Mouse (Mus musculus): ENCODE results near the gene Elmo3. TPM values are rescaled to one million over a fixed set of nuclear protein-coding genes. Genes with fewer than 3 reads are reported as not detected.
A peak's percentile ranks its signal among the peaks of the same experiment; 100 is the strongest.

Elmo3 gene
- total and polyA plus RNA-seq, 3 experiments = 0.70 to 2.8 (median 0.73) TPM

- intact Hi-C loops (cut with DNase I) = no loop called here
- WGBS = 41% methylated on average over 6 of the region's 6 CpGs
- peak; percentile 52 to 54 for DNase-seq
- Histone ChIP-seq H3K9ac (ENCODE audit: low read depth, low read length) (no peak overlapping the region), H3K27ac (peak overlapping the region; percentile 58), H3K4me1 (ENCODE audit: control insufficient read depth, insufficient read depth, low read length) (peaks cover 17% of the 10 kb centered on the region), H3K4me3 (no peak overlapping the region), H3K79me2 (replicated peaks; ENCODE audit: control insufficient read depth, insufficient read depth, low read length) (no peaks in the 10 kb centered on the region), H3K36me3 (ENCODE audit: control insufficient read depth, insufficient read depth, low read length) (peaks cover 7% of the 10 kb centered on the region), H3K27me3 (ENCODE audit: control insufficient read depth, insufficient read depth, low read length) (no peaks in the 10 kb centered on the region)
- TF ChIP-seq EP300 (IDR thresholded peaks at IDR 0.05; ENCODE audit: insufficient read depth, low read depth, low read length) = no peak
- no peak for TF ChIP-seq CTCF (IDR thresholded peaks at IDR 0.05)
- no peak for TF ChIP-seq POLR2A (IDR thresholded peaks at IDR 0.05; ENCODE audit: insufficient read depth, low read depth, low read length)
Observed at GRCm38 (mm10) chr8:105339886-105340635, 34.7 kb downstream of the Elmo3 start.

- no peak overlapping the region for H3K9ac ChIP-seq (ENCODE audit: low read depth, low read length)
- peak overlapping the region; percentile 58 for H3K27ac ChIP-seq
- no peak for DNase-seq
- 34% methylated on average over 8 of the region's 8 CpGs for WGBS
- intact Hi-C loops (cut with DNase I) = no loop called here
- H3K79me2 ChIP-seq (replicated peaks; ENCODE audit: control insufficient read depth, insufficient read depth, low read length) = no peaks in the 10 kb centered on the region
- H3K4me1 ChIP-seq (ENCODE audit: control insufficient read depth, insufficient read depth, low read length) = peaks cover 22% of the 10 kb centered on the region
- no peak overlapping the region for H3K4me3 ChIP-seq
- H3K27me3 ChIP-seq (ENCODE audit: control insufficient read depth, insufficient read depth, low read length) = no peaks in the 10 kb centered on the region
- peaks cover 7% of the 10 kb centered on the region for H3K36me3 ChIP-seq (ENCODE audit: control insufficient read depth, insufficient read depth, low read length)
- TF ChIP-seq CTCF (IDR thresholded peaks at IDR 0.05) = no peak
- no peak for TF ChIP-seq EP300 (IDR thresholded peaks at IDR 0.05; ENCODE audit: insufficient read depth, low read depth, low read length)
- TF ChIP-seq POLR2A (IDR thresholded peaks at IDR 0.05; ENCODE audit: insufficient read depth, low read depth, low read length) = no peak
Observed at GRCm38 (mm10) chr8:105341399-105341798, 36.0 kb downstream of the Elmo3 start.

- no peaks in the 10 kb centered on the region for H3K79me2 ChIP-seq (replicated peaks; ENCODE audit: control insufficient read depth, insufficient read depth, low read length)
- H3K4me1 ChIP-seq (ENCODE audit: control insufficient read depth, insufficient read depth, low read length) = peaks cover 22% of the 10 kb centered on the region
- no peak overlapping the region for H3K4me3 ChIP-seq
- WGBS = 82% methylated on average over 4 of the region's 4 CpGs
- DNase-seq = no peak
- intact Hi-C loops (cut with DNase I) = no loop called here
- H3K9ac ChIP-seq (ENCODE audit: low read depth, low read length) = no peak overlapping the region
- no peak for TF ChIP-seq CTCF (IDR thresholded peaks at IDR 0.05)
- TF ChIP-seq EP300 (IDR thresholded peaks at IDR 0.05; ENCODE audit: insufficient read depth, low read depth, low read length) = no peak
- no peak overlapping the region for H3K27ac ChIP-seq
- no peaks in the 10 kb centered on the region for H3K27me3 ChIP-seq (ENCODE audit: control insufficient read depth, insufficient read depth, low read length)
- H3K36me3 ChIP-seq (ENCODE audit: control insufficient read depth, insufficient read depth, low read length) = peaks cover 7% of the 10 kb centered on the region
Observed at GRCm38 (mm10) chr8:105342768-105343167, 37.4 kb downstream of the Elmo3 start.

GRCm38 (mm10) chr8:105343791-105344574 lies 38.6 kb downstream of the Elmo3 start:
- H3K4me3 ChIP-seq = no peak overlapping the region
- no peak for TF ChIP-seq CTCF (IDR thresholded peaks at IDR 0.05)
- no peak for TF ChIP-seq POLR2A (IDR thresholded peaks at IDR 0.05; ENCODE audit: insufficient read depth, low read depth, low read length)
- 45% methylated on average over 8 of the region's 8 CpGs for WGBS
- H3K27ac ChIP-seq = peak overlapping the region; percentile 55
- peaks cover under 1% of the 10 kb centered on the region; the same call in 1 of the 2 replicates for H3K27me3 ChIP-seq (ENCODE audit: control insufficient read depth, insufficient read depth, low read length)
- H3K4me1 ChIP-seq (ENCODE audit: control insufficient read depth, insufficient read depth, low read length) = peaks cover 22% of the 10 kb centered on the region
- intact Hi-C loops (cut with DNase I) = no loop called here
- no peak overlapping the region for H3K9ac ChIP-seq (ENCODE audit: low read depth, low read length)
- no peaks in the 10 kb centered on the region for H3K79me2 ChIP-seq (replicated peaks; ENCODE audit: control insufficient read depth, insufficient read depth, low read length)
- peaks cover 7% of the 10 kb centered on the region for H3K36me3 ChIP-seq (ENCODE audit: control insufficient read depth, insufficient read depth, low read length)
- DNase-seq = peak in 1 of 2 experiments; percentile 23

- H3K9ac ChIP-seq (ENCODE audit: low read depth, low read length) = 0 out of 2 replicates have a peak overlapping the region, but pooled peaks have one; percentile 4
- no peak overlapping the region for H3K4me3 ChIP-seq
- H3K4me1 ChIP-seq (ENCODE audit: control insufficient read depth, insufficient read depth, low read length) = peaks cover 14% of the 10 kb centered on the region
- intact Hi-C loops (cut with DNase I) = no loop called here
- WGBS = 23% methylated on average over 7 of the region's 7 CpGs
- H3K27me3 ChIP-seq (ENCODE audit: control insufficient read depth, insufficient read depth, low read length) = peaks cover 1% of the 10 kb centered on the region; the same call in 1 of the 2 replicates
- H3K27ac ChIP-seq = peak overlapping the region; percentile 55
- TF ChIP-seq CTCF (IDR thresholded peaks at IDR 0.05) (no peak), EP300 (IDR thresholded peaks at IDR 0.05; ENCODE audit: insufficient read depth, low read depth, low read length) (no peak), POLR2A (IDR thresholded peaks at IDR 0.05; ENCODE audit: insufficient read depth, low read depth, low read length) (no peak)
- peak; percentile 38 to 61 for DNase-seq
- no peaks in the 10 kb centered on the region for H3K79me2 ChIP-seq (replicated peaks; ENCODE audit: control insufficient read depth, insufficient read depth, low read length)
- no peaks in the 10 kb centered on the region; the same call in 1 of the 2 replicates for H3K36me3 ChIP-seq (ENCODE audit: control insufficient read depth, insufficient read depth, low read length)
Observed at GRCm38 (mm10) chr8:105345061-105345975, 39.9 kb downstream of the Elmo3 start.
